Mouse (Mus musculus) ZHBTc4 (cell line): ENCODE measurements around the gene Tmed4.
"Not testable (repeated sequence)": the region's sequence is repeated elsewhere in the genome, so short reads cannot be mapped to it uniquely, and the experiment has no call there.

Source experiments
- DNase-seq: peaks from one replicate; pipeline ENCODE4 v3.0.0-alpha.2; 2011; ENCODE audit warnings: low read depth, low spot score

Gene Tmed4

DNA sequence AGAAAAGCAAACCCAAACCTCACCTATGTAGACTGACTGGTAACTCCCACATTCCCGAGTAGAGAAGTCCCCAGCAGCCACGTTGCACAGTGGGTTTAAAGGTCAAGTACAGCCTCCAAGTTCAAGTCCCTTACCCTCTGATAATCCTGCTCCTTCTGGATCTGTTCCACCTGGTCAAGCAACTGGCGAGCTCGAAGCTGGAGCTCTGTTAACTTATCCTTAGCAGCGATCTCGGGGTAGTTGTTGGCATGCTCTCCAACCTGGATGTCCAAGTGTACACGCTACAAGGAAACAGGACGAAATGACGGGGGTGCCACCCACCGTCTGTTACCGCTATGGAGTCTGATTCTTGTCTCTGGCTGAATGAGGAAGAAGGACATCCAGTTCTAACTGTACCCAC, 1.1 kb downstream of the Tmed4 start:
- no peak for DNase-seq

DNA sequence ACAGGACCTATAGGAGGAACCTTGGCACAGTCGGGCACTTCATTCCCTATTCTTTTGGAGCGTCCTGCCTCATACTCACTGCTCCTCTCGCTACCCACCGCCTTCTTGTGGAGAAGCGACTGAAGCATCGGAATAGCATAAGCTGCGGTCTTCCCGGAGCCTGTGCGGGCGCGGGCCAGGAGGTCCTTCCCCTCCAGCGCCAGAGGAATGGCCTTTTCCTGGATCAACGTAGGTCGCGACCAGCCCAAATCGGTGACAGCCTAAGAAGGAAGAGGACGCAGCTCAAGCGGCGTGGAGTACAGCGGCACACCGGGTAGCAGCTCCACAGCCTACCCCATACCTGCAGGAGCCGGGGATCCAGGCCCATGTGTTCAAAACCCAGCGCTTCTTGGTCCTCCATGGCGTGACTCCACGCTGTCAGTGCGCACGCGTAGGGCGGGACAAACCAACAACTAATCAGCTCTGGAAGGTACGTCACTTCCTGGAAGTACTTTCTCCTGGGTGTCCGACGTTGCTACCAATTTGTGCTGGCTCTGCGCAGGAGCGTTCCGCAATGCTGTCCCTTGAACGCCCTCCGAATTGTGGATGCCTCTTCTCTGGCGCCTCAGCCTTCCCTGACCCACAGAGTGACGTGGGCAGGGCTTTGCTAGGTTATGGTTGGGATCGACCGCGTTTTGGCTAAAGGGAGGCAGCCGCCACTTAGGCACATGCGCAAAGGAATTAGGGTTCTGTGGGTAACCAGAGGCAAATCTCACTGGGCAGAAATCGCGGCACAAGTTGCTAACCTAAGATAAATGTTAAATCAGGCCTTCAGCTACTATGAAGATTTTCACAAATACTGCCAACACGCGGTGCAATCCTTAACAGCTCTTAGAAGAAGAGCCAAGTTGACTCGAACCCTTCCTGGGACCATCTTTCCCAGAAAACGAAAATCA, 7.1 kb downstream of the Tmed4 start, which contains the start of gene Ddx56:
TSS of gene Ddx56 (minus strand) at position 453 of the 935 bp plus-strand sequence.
- peak; percentile 97 for DNase-seq

DNA sequence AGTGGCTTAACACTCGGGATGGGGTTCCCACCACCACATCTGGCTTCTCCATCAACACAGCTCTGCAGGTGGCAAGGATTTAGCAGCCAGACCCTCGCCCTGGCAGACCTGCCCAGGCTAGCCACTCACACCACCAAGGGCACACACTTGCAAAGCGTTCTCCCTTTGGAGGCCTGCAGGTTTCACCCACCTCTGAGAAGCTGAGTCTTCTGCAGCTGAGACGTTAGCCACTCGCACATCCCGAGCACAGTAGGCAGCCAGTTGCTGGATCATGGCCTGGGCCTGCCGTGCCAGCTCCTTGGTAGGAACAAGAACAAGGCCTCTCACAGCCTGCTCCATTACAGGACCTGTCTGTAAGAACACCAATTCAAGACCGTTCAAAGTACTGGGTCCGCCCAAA, 8.0 kb downstream of the Tmed4 start:
- no peak for DNase-seq

DNA sequence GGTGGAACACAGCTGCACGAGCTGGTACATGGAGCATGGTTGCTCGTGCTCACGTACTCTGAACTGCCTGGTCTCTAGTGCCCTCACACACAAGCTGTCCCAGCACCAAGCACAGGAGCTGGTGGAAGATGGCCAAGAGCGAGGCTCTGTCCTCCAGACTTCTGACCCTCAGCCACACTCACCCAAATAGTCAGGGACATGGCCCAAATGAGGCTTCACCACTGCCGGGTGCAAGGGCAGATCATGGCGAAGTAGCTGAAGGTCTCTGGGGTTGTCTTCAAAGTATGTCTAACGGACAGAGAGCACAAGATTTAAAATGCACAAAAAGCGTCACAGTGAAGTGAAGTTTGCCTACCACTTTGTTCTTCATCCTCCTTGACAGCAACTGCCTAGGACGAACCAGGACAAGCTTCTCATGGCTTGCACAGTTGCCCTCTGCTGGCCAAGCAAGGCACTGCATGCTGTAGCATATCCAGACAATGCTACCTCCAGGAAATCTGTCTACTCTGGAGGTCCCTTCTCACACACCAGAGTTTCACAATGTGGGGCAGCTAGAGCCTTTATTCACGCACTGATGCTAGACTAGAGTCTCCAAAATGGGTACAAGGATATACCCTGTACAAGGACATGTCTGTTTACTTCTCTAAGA, 13.1 kb downstream of the Tmed4 start:
- peak; percentile 89 for DNase-seq

DNA sequence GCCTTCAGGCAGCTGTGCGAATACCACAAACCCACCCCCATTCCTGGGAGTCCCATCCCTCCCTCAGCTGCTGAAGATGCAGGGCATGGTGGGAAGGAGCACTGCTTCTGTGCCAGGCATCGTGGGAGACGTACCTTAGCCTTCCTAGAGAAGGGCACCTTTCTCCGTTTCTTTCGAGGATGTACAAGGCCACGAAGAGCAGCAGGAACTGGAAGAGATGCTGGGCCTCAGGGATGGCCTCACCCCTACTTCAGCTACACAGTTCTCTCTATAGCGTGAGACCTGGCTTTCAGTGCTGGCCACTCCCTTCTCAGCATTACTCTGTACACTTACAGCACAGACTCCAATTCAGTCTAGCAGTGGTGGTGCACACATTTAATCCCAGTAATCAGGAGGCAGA, 15.3 kb downstream of the Tmed4 start:
- no peak for DNase-seq

DNA sequence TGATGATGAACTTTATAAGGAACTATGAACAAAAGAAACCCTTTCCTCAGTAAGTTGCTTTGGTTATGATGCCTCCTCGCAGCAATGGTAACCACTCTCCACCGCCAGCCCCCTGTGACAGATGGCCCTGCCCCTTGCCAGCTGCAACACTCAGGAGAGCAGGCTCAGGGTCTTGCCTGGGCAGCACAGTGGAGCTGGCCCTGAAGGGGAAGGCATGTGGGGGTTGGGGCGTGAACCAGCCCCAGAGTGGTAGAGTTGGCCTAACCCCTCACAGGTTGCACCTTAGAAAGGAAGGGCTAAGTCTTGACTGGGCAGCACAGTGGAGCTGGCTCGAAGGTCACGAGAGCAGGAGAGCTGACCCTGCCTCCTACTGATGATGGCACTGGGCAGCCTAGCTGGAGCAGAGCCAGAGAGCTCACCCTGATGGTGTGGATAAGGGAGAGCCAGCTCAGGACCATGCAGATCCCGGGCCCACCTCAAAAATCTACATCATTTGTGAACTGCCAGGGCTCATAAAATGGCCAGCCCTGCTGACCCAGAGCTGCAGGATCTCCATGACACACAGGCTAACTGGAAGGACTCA, 18.1 kb downstream of the Tmed4 start:
- DNase-seq = no peak

DNA sequence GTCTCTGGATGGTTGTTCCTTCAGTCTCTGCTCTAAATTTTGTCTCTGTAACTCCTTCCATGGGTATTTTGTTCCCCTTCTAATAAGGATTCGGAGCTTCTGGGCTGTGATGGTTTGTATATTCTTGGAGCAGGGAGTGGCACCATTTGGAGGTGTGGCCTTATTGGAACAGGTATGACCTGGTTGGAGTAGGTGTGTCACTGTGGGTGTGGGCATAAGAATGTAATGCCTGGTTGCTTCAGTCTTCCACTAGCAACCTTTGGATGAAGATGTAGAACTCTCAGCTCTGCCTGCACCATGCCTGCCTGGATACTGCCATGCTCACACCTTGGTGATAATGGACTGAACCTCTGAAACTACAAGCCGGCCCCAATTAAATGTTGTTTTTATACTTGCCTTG, 20.1 kb downstream of the Tmed4 start:
- DNase-seq = not testable (repeated sequence)

DNA sequence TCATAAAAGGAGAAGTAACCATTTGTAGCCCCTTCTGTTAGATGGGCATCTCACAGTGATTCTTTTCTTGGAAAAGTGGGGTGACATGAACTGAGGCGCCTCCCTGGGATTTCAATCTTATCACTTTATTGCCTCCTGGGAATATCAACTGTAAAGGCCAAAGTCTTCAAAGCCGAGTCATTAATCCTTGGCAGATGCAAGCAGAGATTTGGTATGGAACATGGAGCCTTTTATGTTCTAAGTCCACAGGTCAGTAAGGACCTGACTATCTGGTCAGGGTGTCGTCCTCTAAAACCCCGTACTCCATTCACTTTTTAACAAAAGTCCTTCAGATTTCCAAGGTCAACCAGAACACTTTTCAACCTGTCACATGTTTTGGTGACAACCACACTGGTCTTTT, 21.8 kb downstream of the Tmed4 start:
- no peak for DNase-seq

DNA sequence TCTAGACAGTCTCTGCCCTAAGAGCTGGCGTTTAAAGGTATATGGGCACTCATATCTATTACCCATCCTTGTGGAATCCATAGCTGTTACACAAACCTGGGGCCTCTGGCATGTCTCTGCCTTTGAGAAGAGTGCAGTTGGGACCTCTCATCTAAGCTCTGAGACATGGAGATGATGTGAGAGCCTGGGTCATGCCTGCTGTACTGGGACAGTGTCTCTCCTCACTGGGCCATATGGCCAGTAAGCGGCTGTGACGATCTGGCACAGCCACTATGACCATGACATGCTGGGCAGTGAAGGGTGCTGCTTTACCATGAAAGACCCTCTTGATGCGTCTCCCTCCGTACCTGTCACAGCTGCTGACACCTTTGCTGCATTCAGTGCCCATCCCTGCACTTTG, 22.4 kb downstream of the Tmed4 start:
- DNase-seq = no peak

DNA sequence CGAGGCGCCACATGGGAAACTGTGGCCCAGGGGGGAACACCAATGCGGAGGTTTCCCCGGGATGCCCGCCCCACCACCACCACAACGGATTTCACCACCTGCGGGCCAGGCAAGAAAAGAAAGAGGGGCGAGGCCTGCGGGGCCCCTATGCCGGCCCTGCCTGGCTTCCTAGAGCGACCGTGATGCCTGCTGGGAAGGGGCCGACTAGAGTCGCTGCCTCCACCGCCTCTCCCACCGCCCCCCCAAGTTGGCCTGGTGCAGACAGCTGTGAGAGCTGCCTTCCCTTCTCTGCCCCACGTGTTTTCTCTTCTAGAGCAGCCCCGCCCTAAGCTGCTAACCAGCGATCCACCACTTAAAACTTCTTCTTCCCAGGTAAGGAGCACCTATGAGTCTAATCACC, 30.0 kb downstream of the Tmed4 start:
- peak; percentile 67 for DNase-seq

DNA sequence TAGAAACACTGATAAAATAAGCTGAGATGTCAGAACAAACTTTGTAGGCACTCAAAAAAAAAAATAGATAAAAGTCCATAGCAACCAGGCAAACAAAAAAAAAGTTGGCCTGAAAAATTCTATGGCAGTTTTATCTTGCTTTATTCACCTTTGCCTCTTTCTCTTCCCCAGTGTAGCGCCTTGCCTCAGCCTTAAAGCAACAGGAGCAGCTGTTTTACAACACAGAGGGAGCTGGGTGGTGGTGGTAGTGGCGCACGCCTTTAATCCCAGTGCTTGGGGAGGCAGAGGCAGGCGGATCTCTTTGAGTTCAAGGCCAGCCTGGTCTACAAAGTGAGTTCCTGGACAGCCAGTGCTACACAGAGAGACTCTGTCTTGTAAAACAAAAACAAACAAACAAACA, 41.6 kb downstream of the Tmed4 start:
- no peak for DNase-seq

DNA sequence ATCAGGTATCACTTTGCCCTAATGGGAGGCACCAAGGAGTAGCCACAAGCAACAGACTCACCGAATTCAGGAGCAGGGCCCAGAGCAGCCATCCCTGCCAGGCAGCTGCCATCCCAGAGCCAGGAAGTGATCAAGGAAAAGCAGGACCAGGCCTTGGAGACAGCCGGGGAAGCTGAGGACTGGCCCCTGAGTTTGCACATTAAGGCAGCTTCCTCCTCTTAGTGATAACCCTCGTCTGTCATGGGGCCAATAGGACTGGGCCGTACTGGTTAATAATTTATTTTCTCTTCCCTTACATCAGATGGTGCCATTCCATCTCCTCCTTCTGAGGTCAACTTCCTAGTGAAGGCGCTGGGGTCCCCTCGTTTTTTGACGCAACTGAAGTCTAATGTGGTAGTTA, 44.7 kb downstream of the Tmed4 start, which contains the start of gene Npc1l1:
TSS of gene Npc1l1 (minus strand) at position 132 of the 400 bp plus-strand sequence.
- DNase-seq = no peak

DNA sequence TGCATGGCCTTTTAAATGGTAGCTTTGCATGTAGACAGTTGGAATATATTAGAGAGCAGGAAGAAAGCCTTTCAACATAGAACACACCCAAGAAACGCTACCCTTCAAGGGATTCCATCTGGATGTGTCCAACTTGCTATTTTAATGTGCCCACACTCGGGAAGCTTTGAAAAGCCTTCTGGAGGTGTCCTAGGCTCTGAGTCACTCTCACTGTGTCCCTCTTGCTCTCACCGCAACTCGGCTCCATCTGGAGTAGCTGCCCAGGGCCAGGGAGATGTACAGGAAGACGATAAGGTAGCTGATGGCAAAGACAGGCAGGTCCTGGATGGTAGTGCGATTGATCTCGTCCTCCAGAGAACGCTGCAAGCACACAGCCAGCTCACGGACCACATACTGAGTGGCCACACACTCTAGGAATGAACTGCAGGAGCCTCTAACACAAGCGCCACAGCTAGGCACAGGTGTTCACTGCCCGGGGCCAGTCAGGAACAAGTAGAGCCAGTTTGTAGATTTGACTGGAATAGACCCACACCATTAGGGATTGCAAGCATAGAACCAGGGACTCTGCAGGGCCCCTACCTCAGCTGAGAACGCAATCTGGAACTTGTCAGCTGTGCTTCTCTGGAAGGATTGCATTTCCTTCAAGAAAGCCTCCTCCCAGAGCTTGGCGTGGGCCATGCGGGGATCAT, 50.0 kb downstream of the Tmed4 start:
- no peak for DNase-seq

DNA sequence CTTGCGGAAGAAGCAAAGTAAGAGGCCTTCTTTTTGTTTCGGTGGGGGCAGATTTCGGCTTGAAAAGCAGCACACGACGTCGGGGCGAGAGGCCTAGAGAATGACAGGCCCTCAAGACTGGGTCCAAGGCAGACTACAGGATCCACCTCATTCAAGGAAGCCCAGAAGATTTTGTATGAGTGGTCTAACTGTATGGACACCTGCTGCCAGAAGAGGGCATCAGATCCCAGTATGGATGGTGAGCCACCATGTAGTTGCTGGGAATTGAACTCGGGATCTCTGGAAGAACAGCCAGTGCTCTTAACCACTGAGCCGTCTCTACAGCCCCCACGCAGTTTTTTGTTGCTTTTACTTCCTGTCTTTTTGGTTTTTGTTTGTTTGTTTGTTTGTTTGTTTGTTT, 52.5 kb downstream of the Tmed4 start:
- peak; percentile 46 for DNase-seq
